Mouse (Mus musculus) MEL (cell line): Measurements from ENCODE around the gene Zdhhc11. TPM values are rescaled to one million over a fixed set of nuclear protein-coding genes. Genes with fewer than 3 reads are reported as not detected.

Experiments used
- DNase-seq: peaks from one replicate; pipeline ENCODE4 v3.0.0; 2011; ENCODE audit warnings: low read depth, low spot score
- H3K27ac ChIP-seq: 2 replicates; pipeline ENCODE4 v1.5.1; 2012; ENCODE audit warnings: low read depth, mild to moderate bottlenecking, control low read depth, low read length, moderate library complexity; ENCODE audit not compliant: control insufficient read depth
- H3K27me3 ChIP-seq, 2 experiments: fragments of 150-350 bp in 1 of 2; sonication (generic) in 1 of 2; 2 replicates each; pipeline ENCODE4 v1.6.1; 2012; ENCODE audit warnings: low read length in 2 of 2, mild to moderate bottlenecking in 2 of 2, improper control_type of control experiment in 1 of 2, moderate library complexity in 1 of 2; ENCODE audit not compliant: insufficient read depth in 2 of 2, control insufficient read depth in 1 of 2
- H3K36me3 ChIP-seq, 2 experiments: 2 replicates each; pipeline ENCODE4 v1.6.1; 2012 to 2014; ENCODE audit warnings: low read length in 2 of 2, improper control_type of control experiment in 1 of 2, inconsistent platforms in 1 of 2, mild to moderate bottlenecking in 1 of 2; ENCODE audit not compliant: insufficient read depth in 2 of 2, control insufficient read depth in 1 of 2
- H3K4me1 ChIP-seq, 2 experiments: fragments of 150-350 bp in 1 of 2; sonication (generic) in 1 of 2; 2 replicates each; pipeline ENCODE4 v1.6.1; 2012; ENCODE audit warnings: low read length in 2 of 2, improper control_type of control experiment in 1 of 2, mild to moderate bottlenecking in 1 of 2; ENCODE audit not compliant: insufficient read depth in 2 of 2, control insufficient read depth in 1 of 2
- H3K4me3 ChIP-seq, 2 experiments: fragments of 150-350 bp in 1 of 2; sonication (generic) in 1 of 2; 2 replicates each; pipeline ENCODE4 v1.5.1; 2012; ENCODE audit warnings: low read depth in 2 of 2, low read length in 2 of 2, mild to moderate bottlenecking in 2 of 2, moderate library complexity in 2 of 2, control low read depth in 1 of 2, improper control_type of control experiment in 1 of 2; ENCODE audit not compliant: control insufficient read depth in 1 of 2, insufficient read depth in 1 of 2
- H3K79me2 ChIP-seq: 2 replicates; pipeline ENCODE4 v1.6.1; 2012; ENCODE audit warnings: mild to moderate bottlenecking, low read length, moderate library complexity; ENCODE audit not compliant: control insufficient read depth, poor library complexity, insufficient read depth
- H3K9ac ChIP-seq: 2 replicates; pipeline ENCODE4 v1.6.1; 2012; ENCODE audit warnings: low read depth, mild to moderate bottlenecking, control low read depth, low read length, moderate library complexity; ENCODE audit not compliant: control insufficient read depth, poor library complexity, severe bottlenecking
- H3K9me3 ChIP-seq: fragments of 150-350 bp; sonication (generic); replicated peaks from 2 replicates; pipeline ENCODE4 v1.6.1; 2012; ENCODE audit warnings: mild to moderate bottlenecking, low read length, improper control_type of control experiment, moderate library complexity; ENCODE audit not compliant: insufficient read depth
- CTCF ChIP-seq, 3 experiments: IDR thresholded peaks in 2 of 3; conservative IDR thresholded peaks in 1 of 3; 2 replicates each; pipeline ENCODE4 v1.5.1; 2011 to 2012; ENCODE audit warnings: low read length in 3 of 3, low read depth in 2 of 3, mild to moderate bottlenecking in 2 of 3, improper control_type of control experiment in 1 of 3, inconsistent platforms in 1 of 3, mixed read lengths in 1 of 3, moderate library complexity in 1 of 3; ENCODE audit not compliant: control insufficient read depth in 1 of 3, insufficient read depth in 1 of 3, poor library complexity in 1 of 3, severe bottlenecking in 1 of 3
- ETS1 ChIP-seq: IDR thresholded peaks from 2 replicates; pipeline ENCODE4 v1.6.1; 2012; ENCODE audit warnings: low read depth, mild to moderate bottlenecking, inconsistent platforms, low read length, improper control_type of control experiment, moderate library complexity
- GABPA ChIP-seq: IDR thresholded peaks from 2 replicates; pipeline ENCODE4 v1.6.1; 2012; ENCODE audit warnings: low read depth, mild to moderate bottlenecking, inconsistent platforms, low read length, improper control_type of control experiment, moderate library complexity
- GATA1 ChIP-seq: IDR thresholded peaks from 2 replicates; pipeline ENCODE4 v1.6.1; 2011; ENCODE audit warnings: low read depth, low read length, improper control_type of control experiment
- HCFC1 ChIP-seq: IDR thresholded peaks from 2 replicates; pipeline ENCODE4 v1.6.1; 2012; ENCODE audit warnings: low read depth, mild to moderate bottlenecking, inconsistent platforms, low read length, improper control_type of control experiment, moderate library complexity
- KAT2A ChIP-seq: conservative IDR thresholded peaks from 2 replicates; pipeline ENCODE4 v1.6.1; 2012; ENCODE audit warnings: low read depth, low read length, improper control_type of control experiment, inconsistent platforms
- MAFK ChIP-seq: IDR thresholded peaks from 2 replicates; pipeline ENCODE4 v1.6.1; 2011; ENCODE audit warnings: low read depth, mild to moderate bottlenecking, low read length, improper control_type of control experiment, borderline replicate concordance
- MYC ChIP-seq: IDR thresholded peaks from 2 replicates; pipeline ENCODE4 v1.6.1; 2011; ENCODE audit warnings: low read depth, mild to moderate bottlenecking, low read length, improper control_type of control experiment, moderate library complexity
- NELFE ChIP-seq: IDR thresholded peaks from 2 replicates; pipeline ENCODE4 v1.6.1; 2011; ENCODE audit warnings: low read depth, low read length, improper control_type of control experiment
- NRF1 ChIP-seq: IDR thresholded peaks from 2 replicates; pipeline ENCODE4 v1.6.1; 2014; ENCODE audit warnings: low read depth, mild to moderate bottlenecking, inconsistent platforms, low read length, improper control_type of control experiment, moderate library complexity; ENCODE audit not compliant: poor library complexity, insufficient read depth, severe bottlenecking
- POLR2A ChIP-seq, 2 experiments: IDR thresholded peaks; 2 replicates each; pipeline ENCODE4 v1.6.1; 2011 to 2012; ENCODE audit warnings: low read length in 2 of 2, mild to moderate bottlenecking in 2 of 2, control low read depth in 1 of 2, improper control_type of control experiment in 1 of 2, low read depth in 1 of 2, moderate library complexity in 1 of 2; ENCODE audit not compliant: control insufficient read depth in 1 of 2, insufficient read depth in 1 of 2, poor library complexity in 1 of 2
- POLR2AphosphoS5 ChIP-seq: IDR thresholded peaks from 2 replicates; pipeline ENCODE4 v1.6.1; 2012; ENCODE audit warnings: low read depth, borderline replicate concordance, mild to moderate bottlenecking, inconsistent platforms, low read length, moderate library complexity, mixed read lengths
- RAD21 ChIP-seq: IDR thresholded peaks from 2 replicates; pipeline ENCODE4 v1.6.1; 2011; ENCODE audit warnings: mild to moderate bottlenecking, low read depth, low read length, improper control_type of control experiment
- SIN3A ChIP-seq: IDR thresholded peaks from 2 replicates; pipeline ENCODE4 v1.6.1; 2012; ENCODE audit warnings: low read length, improper control_type of control experiment, inconsistent platforms
- SMC3 ChIP-seq: IDR thresholded peaks from 2 replicates; pipeline ENCODE4 v1.6.1; 2011; ENCODE audit warnings: low read depth, low read length, improper control_type of control experiment
- TBP ChIP-seq: IDR thresholded peaks from 2 replicates; pipeline ENCODE4 v1.8.0; 2011; ENCODE audit warnings: low read depth, low read length, improper control_type of control experiment
- TCF12 ChIP-seq: IDR thresholded peaks from 2 replicates; pipeline ENCODE4 v1.6.1; 2014; ENCODE audit warnings: low read depth, mild to moderate bottlenecking, inconsistent platforms, low read length, improper control_type of control experiment, moderate library complexity
- ZNF384 ChIP-seq: IDR thresholded peaks from 2 replicates; pipeline ENCODE4 v1.6.1; 2012; ENCODE audit warnings: low read depth, mild to moderate bottlenecking, inconsistent platforms, low read length, improper control_type of control experiment
- polyA plus RNA-seq, 2 experiments: library from polyadenylated mRNA; stranded (reverse) in 1 of 2; unstranded in 1 of 2; fragments of >175 nt in 1 of 2; fragments of >200 nt in 1 of 2; gene quantifications; 2 replicates each; pipeline versions ENCODE4 v1.2.1 to v1.2.4; 2012; ENCODE audit warnings: low replicate concordance in 2 of 2, low read depth in 1 of 2; ENCODE audit not compliant: insufficient read length in 2 of 2, insufficient read depth in 1 of 2, missing spikeins in 1 of 2
- total RNA-seq: library from RNA; depleted of rRNA; stranded (reverse); fragments of 300-350 nt; gene quantifications from 2 replicates; pipeline ENCODE4 v1.2.3, GENCODE M21; 2012

The Zdhhc11 gene
- total and polyA plus RNA-seq, 3 experiments: not detected

GRCm38 (mm10) chr13:74030691-74031090 is 67.0 kb downstream of the Zdhhc11 start:
- Histone ChIP-seq H3K27ac (no peak overlapping the region), H3K4me3 (no peak overlapping the region), H3K4me1 (no peaks in the 10 kb centered on the region), H3K79me2 (no peaks in the 10 kb centered on the region), H3K27me3 (no peaks in the 10 kb centered on the region), H3K9me3 (no peaks in the 10 kb centered on the region), H3K36me3 (no peaks in the 10 kb centered on the region), H3K9ac (no peak overlapping the region)
- DNase-seq: no peak
- TF ChIP-seq GABPA (no peak), ETS1 (no peak), SIN3A (no peak), SMC3 (no peak)

GRCm38 (mm10) chr13:74031133-74031532 is 67.5 kb downstream of the Zdhhc11 start:
- TF ChIP-seq RAD21: no peak
- no peak for TF ChIP-seq MYC
- TF ChIP-seq TCF12: no peak
- TF ChIP-seq GATA1: no peak
- no peak for TF ChIP-seq KAT2A
- no peak for TF ChIP-seq TBP
- no peak for TF ChIP-seq CTCF (IDR thresholded peaks at IDR 0.05 in 2 of 3, conservative IDR thresholded peaks at IDR 0.05 in 1 of 3; ENCODE audit: control insufficient read depth in 1 of 3, insufficient read depth in 1 of 3, low read depth in 2 of 3, low read length in 3 of 3, poor library complexity in 1 of 3, severe bottlenecking in 1 of 3)
- TF ChIP-seq POLR2A (IDR thresholded peaks at IDR 0.05; ENCODE audit: control insufficient read depth in 1 of 2, insufficient read depth in 1 of 2, low read depth in 1 of 2, low read length in 2 of 2, poor library complexity in 1 of 2): no peak
- no peak for TF ChIP-seq HCFC1
- TF ChIP-seq SIN3A: no peak
- TF ChIP-seq NELFE: no peak
- TF ChIP-seq MAFK: no peak
- TF ChIP-seq NRF1: no peak
- TF ChIP-seq POLR2AphosphoS5: no peak
- no peak for TF ChIP-seq ZNF384
- no peak for DNase-seq
- H3K79me2 ChIP-seq: no peaks in the 10 kb centered on the region
- H3K27me3 ChIP-seq: no peaks in the 10 kb centered on the region
- H3K36me3 ChIP-seq: no peaks in the 10 kb centered on the region
- H3K9ac ChIP-seq: no peak overlapping the region
- H3K27ac ChIP-seq: no peak overlapping the region
- no peak overlapping the region for H3K4me3 ChIP-seq
- H3K9me3 ChIP-seq: no peaks in the 10 kb centered on the region
- H3K4me1 ChIP-seq: no peaks in the 10 kb centered on the region
